Mouse (Mus musculus) layer of hippocampus, postnatal 14 days (tissue): ENCODE measurements at regions not wholly inside any gene's neighbourhood (a gene's known extent, or its start where the extent isn't known, plus 50 kb on each side); places are given as distances from the start of the nearest gene placed in this dataset.

Experiments
- DNase-seq, 2 experiments: peaks; one replicate each; pipeline ENCODE4 v3.0.0; 2021 to 2022; ENCODE audit warnings: low spot score in 2 of 2, mixed read lengths in 1 of 2

- peak; percentile 56 for DNase-seq
Observed at GRCm38 (mm10) chr14:102925769-102926443, 56.5 kb downstream of the Kctd12 start.

- DNase-seq, result no peak
Observed at GRCm38 (mm10) chr14:102924674-102925073, 57.8 kb downstream of the Kctd12 start.

GRCm38 (mm10) chr14:102922496-102922993 is 59.9 kb downstream of the Kctd12 start:
- DNase-seq, result no peak

- no peak for DNase-seq
Observed at GRCm38 (mm10) chr14:102920415-102920814, 62.0 kb downstream of the Kctd12 start.

- peak; percentile 22 to 50 for DNase-seq
Observed at GRCm38 (mm10) chr14:102919261-102919801, 63.1 kb downstream of the Kctd12 start.

GRCm38 (mm10) chr14:102917929-102918328 is 64.5 kb downstream of the Kctd12 start:
- DNase-seq, result no peak

- DNase-seq, result peak; percentile 38 to 59
Observed at GRCm38 (mm10) chr14:102915918-102916317, 66.5 kb downstream of the Kctd12 start.

GRCm38 (mm10) chr14:102911582-102911981 is 70.9 kb downstream of the Kctd12 start:
- no peak for DNase-seq

- DNase-seq, result no peak
Observed at GRCm38 (mm10) chr14:102908990-102909389, 73.4 kb downstream of the Kctd12 start.

- DNase-seq, result no peak
Observed at GRCm38 (mm10) chr14:102907411-102908103, 74.9 kb downstream of the Kctd12 start.

- no peak for DNase-seq
Observed at GRCm38 (mm10) chr14:102906826-102907225, 75.6 kb downstream of the Kctd12 start.

GRCm38 (mm10) chr14:102906286-102906685 is 76.2 kb downstream of the Kctd12 start:
- no peak for DNase-seq

GRCm38 (mm10) chr14:102902906-102903305 is 79.5 kb downstream of the Kctd12 start:
- peak; percentile 75 to 90 for DNase-seq

- no peak for DNase-seq
Observed at GRCm38 (mm10) chr14:102902236-102902635, 80.2 kb downstream of the Kctd12 start.

GRCm38 (mm10) chr14:102898445-102898844 is 84.0 kb downstream of the Kctd12 start:
- no peak for DNase-seq

- DNase-seq, result no peak
Observed at GRCm38 (mm10) chr14:102897039-102897438, 85.4 kb downstream of the Kctd12 start.

GRCm38 (mm10) chr14:102896527-102896926 is 85.9 kb downstream of the Kctd12 start:
- DNase-seq, result no peak

- no peak for DNase-seq
Observed at GRCm38 (mm10) chr14:102893241-102893640, 89.2 kb downstream of the Kctd12 start.

- DNase-seq, result no peak
Observed at GRCm38 (mm10) chr14:102891552-102891951, 90.9 kb downstream of the Kctd12 start.

GRCm38 (mm10) chr14:102885240-102885598 is 97.2 kb downstream of the Kctd12 start:
- DNase-seq, result no peak

GRCm38 (mm10) chr14:102884539-102885239 is 97.7 kb downstream of the Kctd12 start:
- no peak for DNase-seq
